Mouse (Mus musculus) liver, embryonic 14.5 days (tissue): ENCODE measurements around the gene Col4a6.

ENCODE experiments used
- CTCF ChIP-seq: IDR thresholded peaks from 2 replicates; pipeline ENCODE4 v1.5.1; 2016; ENCODE audit warnings: antibody characterized with exemption, low read depth, control low read depth
- EP300 ChIP-seq: IDR thresholded peaks from 2 replicates; pipeline ENCODE4 v1.6.1; 2016; ENCODE audit warnings: antibody characterized with exemption, low read depth

DNA sequence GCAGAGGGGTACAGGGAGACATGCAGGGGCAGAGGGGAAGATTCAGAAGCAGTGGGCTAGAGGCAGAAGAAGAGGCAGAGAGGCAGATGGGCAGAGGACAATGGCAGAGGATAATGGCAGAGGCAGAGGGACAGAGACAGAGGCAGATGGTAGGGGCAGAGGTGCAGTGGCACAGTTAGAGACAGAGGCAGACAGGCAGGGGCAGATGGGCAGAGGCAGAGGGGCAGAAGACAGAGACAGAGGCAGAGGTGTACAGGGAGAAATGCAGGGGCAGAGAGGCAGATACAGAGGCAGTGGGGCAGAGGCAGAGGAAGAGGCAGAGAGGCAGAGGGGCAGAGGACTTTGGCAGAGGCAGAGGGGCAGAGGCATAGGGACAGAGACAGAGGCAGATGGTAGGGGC lies 322.7 kb downstream of the Col4a6 start:
- no peak for TF ChIP-seq CTCF
- TF ChIP-seq EP300 = no peak
